Mouse (Mus musculus) erythroblast, embryonic 14.5 days (primary cell): Measurements from ENCODE around the gene Apol10a. TPM values are rescaled to one million over a fixed set of nuclear protein-coding genes. Genes with fewer than 3 reads are reported as not detected.
"Not testable (repeated sequence)": the region's sequence is repeated elsewhere in the genome, so short reads cannot be mapped to it uniquely, and the experiment has no call there.

Source experiments
- H3K27me3 ChIP-seq: 2 replicates; pipeline ENCODE4 v1.6.1; 2012; ENCODE audit warnings: inconsistent platforms; ENCODE audit not compliant: control insufficient read depth
- H3K36me3 ChIP-seq: 2 replicates; pipeline ENCODE4 v1.6.1; 2012; ENCODE audit warnings: mild to moderate bottlenecking, inconsistent platforms; ENCODE audit not compliant: control insufficient read depth
- H3K4me1 ChIP-seq: 2 replicates; pipeline ENCODE4 v1.6.1; 2012; ENCODE audit warnings: inconsistent platforms; ENCODE audit not compliant: control insufficient read depth
- H3K4me3 ChIP-seq: replicated peaks from 2 replicates; pipeline ENCODE3; 2012; ENCODE audit warnings: moderate library complexity, mild to moderate bottlenecking, inconsistent platforms
- H3K9me3 ChIP-seq: 2 replicates; pipeline ENCODE4 v1.6.1; 2012; ENCODE audit warnings: low read length, inconsistent platforms, mixed read lengths; ENCODE audit not compliant: control insufficient read depth
- GATA1 ChIP-seq: IDR thresholded peaks from 2 replicates; pipeline ENCODE4 v1.6.1; 2012; ENCODE audit warnings: low read length, inconsistent platforms, mixed read lengths
- TAL1 ChIP-seq: IDR thresholded peaks from 3 replicates; pipeline ENCODE4 v1.6.1; 2012; ENCODE audit warnings: low read length, inconsistent platforms, mixed read lengths
- polyA plus RNA-seq: library from polyadenylated mRNA; stranded (reverse); fragments of >175 nt; gene quantifications from 2 replicates; pipeline ENCODE4 v1.2.3, GENCODE M21; 2012

Apol10a gene
- polyA plus RNA-seq, 1 experiment = not detected

- TF ChIP-seq TAL1 (no peak), GATA1 (no peak)
- no peaks in the 10 kb centered on the region for H3K27me3 ChIP-seq
- no peaks in the 10 kb centered on the region for H3K4me1 ChIP-seq
- H3K9me3 ChIP-seq = no peaks in the 10 kb centered on the region
- H3K36me3 ChIP-seq = no peaks in the 10 kb centered on the region
- H3K4me3 ChIP-seq = no peak within 1 kb of the TSS
Measured at GRCm38 (mm10) chr15:77533216-77533615, 56.4 kb downstream of the Apol10a start, which contains the start of gene Apol7c. Gene Apol7c (minus strand): TSS chr15:77533316.

- not testable (repeated sequence) for H3K4me1 ChIP-seq, H3K9me3 ChIP-seq, H3K36me3 ChIP-seq, H3K27me3 ChIP-seq, H3K4me3 ChIP-seq
Measured at GRCm38 (mm10) chr15:77539221-77539620, 62.4 kb downstream of the Apol10a start.

Other genes with a start within 250 kb of the Apol10a start
- 0.11 TPM in 1 of 2 replicates, not detected in the other for gene Rbfox2, start 170.0 kb upstream of the Apol10a start, polyA plus RNA-seq
- gene Apol7a, start 77.9 kb upstream of the Apol10a start, polyA plus RNA-seq = not detected in 2 replicates
- gene Apol9a, start 65.9 kb upstream of the Apol10a start, polyA plus RNA-seq = not detected in 2 replicates
- not detected in 2 replicates for gene Apol7b, start 29.6 kb upstream of the Apol10a start, polyA plus RNA-seq
- 0.03 TPM in 1 of 2 replicates, not detected in the other for gene Apol11a, start 31.2 kb downstream of the Apol10a start, polyA plus RNA-seq
- not detected in 2 replicates for gene Apol7c, start 56.3 kb downstream of the Apol10a start, polyA plus RNA-seq
- gene 1700025B11Rik, start 84.8 kb downstream of the Apol10a start, polyA plus RNA-seq = not detected in 2 replicates
- not detected in 2 replicates for gene Apol10b, start 119.1 kb downstream of the Apol10a start, polyA plus RNA-seq
- gene Gm36245, start 122.2 kb downstream of the Apol10a start, polyA plus RNA-seq = not detected in 2 replicates
- 0.14 and 0.29 TPM in 2 replicates for gene Apol11b, start 166.2 kb downstream of the Apol10a start, polyA plus RNA-seq
- not detected in 2 replicates for gene Apol7e, start 221.8 kb downstream of the Apol10a start, polyA plus RNA-seq